In the genomic region with DNA sequence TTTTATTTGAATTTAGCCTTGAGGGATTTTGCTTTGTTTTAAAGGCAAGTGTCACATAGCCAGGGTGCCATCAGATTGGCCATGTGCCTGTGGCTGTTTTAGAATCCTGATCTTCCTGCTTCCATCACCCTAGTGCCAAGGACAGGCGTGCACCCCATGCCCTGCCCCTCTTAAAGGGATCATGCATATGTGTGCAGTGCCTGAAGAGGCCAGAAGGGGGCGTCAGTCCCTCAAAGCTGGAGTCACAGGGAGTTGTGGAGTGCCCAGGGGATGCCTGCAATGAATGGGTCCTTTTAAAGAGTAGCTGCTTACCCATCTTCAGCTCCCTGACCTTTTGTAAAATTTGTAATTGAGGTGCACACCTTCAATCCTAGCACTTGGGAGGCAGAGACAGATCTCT, we compare ENCODE assay signal across 10 mouse cellular contexts. TPM values are rescaled to one million over a fixed set of nuclear protein-coding genes. Genes with fewer than 3 reads are reported as not detected.
DNase-seq lines count a peak whose midpoint lies in the region; ATAC-seq lines count a peak whose summit lies in the region.
"Had no signal": no experiment of that assay in that cellular context is flagged by ENCODE, and none has a peak within 500 bp of the region (broad histone marks: within the 10 kb centered on the region; RNA-seq: fewer than 3 reads in every experiment).

No protein-coding gene starts in this region.

- no peaks in the 10 kb centered on the region for H3K9me3 ChIP-seq in limb, embryonic 11.5 days (ENCODE audit: control insufficient read depth, low read length)
- H3K9me3 ChIP-seq in limb, embryonic 10.5 days (replicated peaks): no peaks in the 10 kb centered on the region
- H3K9me3 ChIP-seq: embryonic facial prominence, embryonic 15.5 days had no signal

- DNase-seq in adrenal gland, postnatal 14 days: peak; percentile 77
- no peak for DNase-seq in adrenal gland, adult 2 months
- DNase-seq in limb, embryonic 11.5 days (ENCODE audit: low spot score): peak; percentile 49
- no peak for DNase-seq in limb, embryonic 10.5 days (ENCODE audit: low spot score)
- peak; percentile 37 for DNase-seq in MN1 (ENCODE audit: low spot score)
- DNase-seq in lung, postnatal 10 days: peak; percentile 45
- DNase-seq in adrenal gland, postnatal 25 days: no peak
- no peak for DNase-seq in left cerebral cortex, adult 18-20 months (ENCODE audit: low spot score in 2 of 2)

- ATAC-seq in limb, embryonic 11.5 days (ENCODE audit: insufficient number of reproducible peaks, low FRiP score, low TSS enrichment, low read depth): no peak

- H3K4me2 ChIP-seq in limb, embryonic 11.5 days (ENCODE audit: low read depth, severe bottlenecking): no peak overlapping the region
- H3K4me2 ChIP-seq: embryonic facial prominence, embryonic 15.5 days had no signal

- no peak overlapping the region for H3K9ac ChIP-seq in limb, embryonic 11.5 days (ENCODE audit: low read length)
- H3K9ac ChIP-seq: embryonic facial prominence, embryonic 15.5 days had no signal

- no peak overlapping the region for H3K4me3 ChIP-seq in limb, embryonic 11.5 days (ENCODE audit: low read depth, low read length)
- H3K4me3 ChIP-seq in limb, embryonic 10.5 days: no peak overlapping the region
- H3K4me3 ChIP-seq: embryonic facial prominence, embryonic 15.5 days had no signal

- 37% methylated on average over 2 of the region's 2 CpGs for WGBS in limb, embryonic 11.5 days
- 40% methylated on average over 2 of the region's 2 CpGs for WGBS in limb, embryonic 10.5 days

- no peak overlapping the region for H3K27ac ChIP-seq in limb, embryonic 11.5 days (replicated peaks; ENCODE audit: low read depth, low read length)
- no peak overlapping the region for H3K27ac ChIP-seq in limb, embryonic 10.5 days
- H3K27ac ChIP-seq: embryonic facial prominence, embryonic 15.5 days; macrophage had no signal

- no peaks in the 10 kb centered on the region for H3K27me3 ChIP-seq in limb, embryonic 11.5 days (ENCODE audit: control insufficient read depth, insufficient read depth, low read length)
- H3K27me3 ChIP-seq in limb, embryonic 10.5 days (ENCODE audit: low read depth, poor library complexity, severe bottlenecking): no peaks in the 10 kb centered on the region
- H3K27me3 ChIP-seq: embryonic facial prominence, embryonic 15.5 days had no signal

- peaks cover 43% of the 10 kb centered on the region for H3K36me3 ChIP-seq in limb, embryonic 11.5 days (ENCODE audit: control insufficient read depth, insufficient read depth, low read length)
- peaks cover 95% of the 10 kb centered on the region for H3K36me3 ChIP-seq in limb, embryonic 10.5 days

- H3K4me1 ChIP-seq in limb, embryonic 11.5 days (ENCODE audit: control insufficient read depth, insufficient read depth, low read length): peaks cover 1% of the 10 kb centered on the region; the same call in 1 of the 2 replicates
- H3K4me1 ChIP-seq in limb, embryonic 10.5 days: 0 out of 2 replicates have a peak, but pooled peaks cover under 1% of the 10 kb centered on the region

RNA-seq across cellular contexts. Expression of gene Cers1, which starts 6.3 kb away (rescaled TPM):
- 1.9 and 2.9 TPM in 2 replicates for total RNA-seq in adrenal gland, postnatal 14 days (2021)
- 1 to 10 TPM; 2.5 to 3.8 TPM for total RNA-seq in adrenal gland, adult 2 months (2021)
- 4.9 and 5.2 TPM in 2 replicates for polyA plus RNA-seq in adrenal gland, adult 2 months (2012; rRNA removed)
- 4.7 and 6.0 TPM in 2 replicates for polyA plus RNA-seq in limb, embryonic 11.5 days (2014; fragmentation: Nextera tagmentation; extraction: Ambion mirVana)
- polyA plus RNA-seq in limb, embryonic 10.5 days (2016; fragmentation: Nextera tagmentation; extraction: Ambion mirVana): 3.2 and 4.6 TPM in 2 replicates
- 2.9 and 3.4 TPM in 2 replicates for total RNA-seq in adrenal gland, postnatal 25 days (2021)
- total RNA-seq in left cerebral cortex, adult 18-20 months (2021): 10 to 100 TPM; 86.4 to 94.3 TPM
- polyA plus RNA-seq: macrophage had no signal

RNA-seq across cellular contexts. Expression of gene Cope, which starts 7.0 kb away (rescaled TPM):
- 215 and 222 TPM in 2 replicates for total RNA-seq in adrenal gland, postnatal 14 days (2021)
- 100 to 1,000 TPM; 203 to 233 TPM for total RNA-seq in adrenal gland, adult 2 months (2021)
- polyA plus RNA-seq in adrenal gland, adult 2 months (2012; rRNA removed): 491 and 579 TPM in 2 replicates
- polyA plus RNA-seq in limb, embryonic 11.5 days (2014; fragmentation: Nextera tagmentation; extraction: Ambion mirVana): 263 and 281 TPM in 2 replicates
- 293 and 321 TPM in 2 replicates for polyA plus RNA-seq in limb, embryonic 10.5 days (2016; fragmentation: Nextera tagmentation; extraction: Ambion mirVana)
- 184 and 238 TPM in 2 replicates for total RNA-seq in adrenal gland, postnatal 25 days (2021)
- 100 to 1,000 TPM; 141 to 145 TPM for total RNA-seq in left cerebral cortex, adult 18-20 months (2021)

RNA-seq across cellular contexts. Expression of gene Ddx49, which starts 7.0 kb away (rescaled TPM):
- total RNA-seq in adrenal gland, postnatal 14 days (2021): 49.2 and 71.3 TPM in 2 replicates
- 10 to 100 TPM; 57.7 to 69.5 TPM for total RNA-seq in adrenal gland, adult 2 months (2021)
- polyA plus RNA-seq in adrenal gland, adult 2 months (2012; rRNA removed): 53.3 and 62.5 TPM in 2 replicates
- 55.8 and 62.1 TPM in 2 replicates for polyA plus RNA-seq in limb, embryonic 11.5 days (2014; fragmentation: Nextera tagmentation; extraction: Ambion mirVana)
- polyA plus RNA-seq in limb, embryonic 10.5 days (2016; fragmentation: Nextera tagmentation; extraction: Ambion mirVana): 58.9 and 59.4 TPM in 2 replicates
- 50.1 and 64.7 TPM in 2 replicates for total RNA-seq in adrenal gland, postnatal 25 days (2021)
- 10 to 100 TPM; 42.0 to 49.1 TPM for total RNA-seq in left cerebral cortex, adult 18-20 months (2021)

RNA-seq across cellular contexts. Expression of gene Gdf1, which starts 20.3 kb away (rescaled TPM):
- 0.41 and 1.2 TPM in 2 replicates for total RNA-seq in adrenal gland, postnatal 14 days (2021)
- total RNA-seq in adrenal gland, adult 2 months (2021): under 1 TPM in 1 of 2 experiments, not detected in 1; 0.41 TPM
- polyA plus RNA-seq in adrenal gland, adult 2 months (2012; rRNA removed): 7.9 and 9.8 TPM in 2 replicates
- polyA plus RNA-seq in limb, embryonic 11.5 days (2014; fragmentation: Nextera tagmentation; extraction: Ambion mirVana): 2.9 and 4.2 TPM in 2 replicates
- 7.9 and 13.8 TPM in 2 replicates for polyA plus RNA-seq in limb, embryonic 10.5 days (2016; fragmentation: Nextera tagmentation; extraction: Ambion mirVana)
- total RNA-seq in adrenal gland, postnatal 25 days (2021): 2.0 TPM in 1 of 2 replicates, not detected in the other
- total RNA-seq in left cerebral cortex, adult 18-20 months (2021): 10 to 100 TPM; 16.4 to 19.1 TPM
- polyA plus RNA-seq: macrophage had no signal

RNA-seq across cellular contexts. Expression of gene Homer3, which starts 26.7 kb away (rescaled TPM):
- 21.3 and 25.0 TPM in 2 replicates for total RNA-seq in adrenal gland, postnatal 14 days (2021)
- 10 to 100 TPM; 16.0 to 21.8 TPM for total RNA-seq in adrenal gland, adult 2 months (2021)
- polyA plus RNA-seq in adrenal gland, adult 2 months (2012; rRNA removed): 56.8 and 68.4 TPM in 2 replicates
- polyA plus RNA-seq in limb, embryonic 11.5 days (2014; fragmentation: Nextera tagmentation; extraction: Ambion mirVana): 75.2 and 78.6 TPM in 2 replicates
- polyA plus RNA-seq in limb, embryonic 10.5 days (2016; fragmentation: Nextera tagmentation; extraction: Ambion mirVana): 139 and 151 TPM in 2 replicates
- total RNA-seq in adrenal gland, postnatal 25 days (2021): 20.2 and 23.0 TPM in 2 replicates
- 1 to 10 TPM; 7.9 to 9.8 TPM for total RNA-seq in left cerebral cortex, adult 18-20 months (2021)

Comparison
In these comparisons a context has a peak if more than half of its experiments do, and no peak if none do; other contexts are left out.
1. DNase-seq: peak in adrenal gland, postnatal 14 days (single experiment), limb, embryonic 11.5 days (single experiment), MN1 (single experiment) and lung, postnatal 10 days (single experiment); none in adrenal gland, adult 2 months (single experiment), limb, embryonic 10.5 days (single experiment), adrenal gland, postnatal 25 days (single experiment) and left cerebral cortex, adult 18-20 months (0 of 2).
2. RNA of gene Cers1, which starts 6.3 kb away (total RNA-seq): 86.4 to 94.3 TPM in left cerebral cortex, adult 18-20 months; 2.5 to 3.8 TPM in adrenal gland, adult 2 months, 2.9 to 3.4 TPM in adrenal gland, postnatal 25 days and 1.9 to 2.9 TPM in adrenal gland, postnatal 14 days; every median in the first group is over 10 times any median in the second.